8 mouse cellular contexts compared by ENCODE assay signal in genomic region chr7:127393157-127393943, GRCm38 (mm10). TPM values are rescaled to one million over a fixed set of nuclear protein-coding genes. Genes with fewer than 3 reads are reported as not detected.
A peak's percentile ranks its signal among the peaks of the same experiment; 100 is the strongest.
DNase-seq lines count a peak whose midpoint lies in the region; ATAC-seq and TF ChIP-seq lines count a peak whose summit lies in the region.

Gene E430018J23Rik, minus strand, starts transcription at chr7:127393629.

- H3K79me2 ChIP-seq in MEL (ENCODE audit: control insufficient read depth, insufficient read depth, low read length, poor library complexity) = peaks cover 3% of the 10 kb centered on the region; the same call in 1 of the 2 replicates

- under 1% methylated on average over 45 of the region's 45 CpGs for WGBS in cerebellum, adult 2 months
- 2% methylated on average over 45 of the region's 45 CpGs for WGBS in forebrain, postnatal 0 days
- WGBS in lung, embryonic 15.5 days = under 1% methylated on average over 45 of the region's 45 CpGs

- ATAC-seq in forebrain, postnatal 0 days = peak; percentile 92
- ATAC-seq in lung, embryonic 15.5 days (ENCODE audit: borderline replicate concordance, extremely low read depth, low FRiP score, low TSS enrichment) = peak; percentile 94

- peaks cover 0 to 8% of the 10 kb centered on the region in 2 experiments; a peak in 2 of 4 replicates for H3K36me3 ChIP-seq in MEL (ENCODE audit: control insufficient read depth in 1 of 2, insufficient read depth in 2 of 2, low read length in 2 of 2)
- H3K36me3 ChIP-seq in forebrain, postnatal 0 days (ENCODE audit: insufficient read depth) = peaks cover 4% of the 10 kb centered on the region; the same call in 1 of the 2 replicates
- H3K36me3 ChIP-seq in lung, embryonic 15.5 days = peaks cover 7% of the 10 kb centered on the region; the same call in 1 of the 2 replicates

- peak within 1 kb of the TSS; percentile 80 for H3K4me2 ChIP-seq in forebrain, postnatal 0 days (ENCODE audit: low read depth)
- peak within 1 kb of the TSS; percentile 86 for H3K4me2 ChIP-seq in lung, embryonic 15.5 days

- H3K4me3 ChIP-seq in MEL (ENCODE audit: control insufficient read depth in 1 of 2, insufficient read depth in 1 of 2, low read depth in 2 of 2, low read length in 2 of 2) = peak within 1 kb of the TSS; percentile 80 to 99
- H3K4me3 ChIP-seq in cerebellum, adult 2 months (replicated peaks; ENCODE audit: insufficient read depth, low read depth, low read length) = peak within 1 kb of the TSS; percentile 97
- peak within 1 kb of the TSS; percentile 54 for H3K4me3 ChIP-seq in forebrain, postnatal 0 days (ENCODE audit: low read depth, low read length)
- peak within 1 kb of the TSS; percentile 66 for H3K4me3 ChIP-seq in lung, embryonic 15.5 days

- TF ChIP-seq RAD21 in MEL (IDR thresholded peaks at IDR 0.05; ENCODE audit: low read depth, low read length) = no peak

- no peak for TF ChIP-seq CTCF in MEL (IDR thresholded peaks at IDR 0.05 in 2 of 3, conservative IDR thresholded peaks at IDR 0.05 in 1 of 3; ENCODE audit: control insufficient read depth in 1 of 3, insufficient read depth in 1 of 3, low read depth in 2 of 3, low read length in 3 of 3, poor library complexity in 1 of 3, severe bottlenecking in 1 of 3)
- no peak for TF ChIP-seq CTCF in cerebellum, adult 2 months (IDR thresholded peaks at IDR 0.05; ENCODE audit: borderline replicate concordance, insufficient read depth, low read depth, low read length)
- TF ChIP-seq CTCF in forebrain, postnatal 0 days (IDR thresholded peaks at IDR 0.05; ENCODE audit: low read depth) = no peak

- H3K27me3 ChIP-seq in MEL (ENCODE audit: control insufficient read depth in 1 of 2, insufficient read depth in 2 of 2, low read length in 2 of 2) = no peaks in the 10 kb centered on the region
- no peaks in the 10 kb centered on the region for H3K27me3 ChIP-seq in cerebellum, adult 2 months (ENCODE audit: control insufficient read depth, insufficient read depth, low read length)
- H3K27me3 ChIP-seq in forebrain, postnatal 0 days (ENCODE audit: insufficient read depth, low read length) = no peaks in the 10 kb centered on the region
- no peaks in the 10 kb centered on the region for H3K27me3 ChIP-seq in lung, embryonic 15.5 days

- peaks cover 5 to 18% of the 10 kb centered on the region in 2 experiments; a peak in 3 of 4 replicates for H3K4me1 ChIP-seq in MEL (ENCODE audit: control insufficient read depth in 1 of 2, insufficient read depth in 2 of 2, low read length in 2 of 2)
- H3K4me1 ChIP-seq in cerebellum, adult 2 months (ENCODE audit: control insufficient read depth, insufficient read depth, low read length) = peaks cover 7% of the 10 kb centered on the region
- peaks cover 10% of the 10 kb centered on the region; the same call in 1 of the 2 replicates for H3K4me1 ChIP-seq in forebrain, postnatal 0 days (ENCODE audit: insufficient read depth)
- peaks cover 13% of the 10 kb centered on the region for H3K4me1 ChIP-seq in lung, embryonic 15.5 days

- H3K9ac ChIP-seq in MEL (ENCODE audit: control insufficient read depth, low read depth, low read length, poor library complexity, severe bottlenecking) = peak within 1 kb of the TSS; percentile 82
- H3K9ac ChIP-seq in forebrain, postnatal 0 days = peak within 1 kb of the TSS; percentile 87
- peak within 1 kb of the TSS; percentile 82 for H3K9ac ChIP-seq in lung, embryonic 15.5 days

- no peak for TF ChIP-seq EP300 in MEL (IDR thresholded peaks at IDR 0.05; ENCODE audit: low read depth in 1 of 2, low read length in 2 of 2)

- peak within 1 kb of the TSS; percentile 66 for H3K27ac ChIP-seq in MEL (ENCODE audit: control insufficient read depth, low read depth, low read length)
- H3K27ac ChIP-seq in cerebellum, adult 2 months (ENCODE audit: insufficient read depth, low read length) = peak within 1 kb of the TSS; percentile 87
- H3K27ac ChIP-seq in forebrain, postnatal 0 days (ENCODE audit: low read depth, low read length) = peak within 1 kb of the TSS; percentile 83
- H3K27ac ChIP-seq in lung, embryonic 15.5 days = peak within 1 kb of the TSS; percentile 85

- DNase-seq in MEL (ENCODE audit: low read depth, low spot score) = peak; percentile 98
- peak; percentile 98 to 99 for DNase-seq in cerebellum, adult 2 months
- peak; percentile 96 for DNase-seq in forebrain, postnatal 0 days
- peak; percentile 98 for DNase-seq in heart, postnatal 4 days
- DNase-seq in layer of hippocampus, adult 8-10 months (ENCODE audit: low spot score in 2 of 2) = peak; percentile 97 to 98
- peak; percentile 94 for DNase-seq in ovary, adult 18-20 months (ENCODE audit: low spot score)
- DNase-seq in thymus, postnatal 0 days (ENCODE audit: low spot score) = peak; percentile 95

- TF ChIP-seq POLR2A in MEL (IDR thresholded peaks at IDR 0.05; ENCODE audit: control insufficient read depth in 1 of 2, insufficient read depth in 1 of 2, low read depth in 1 of 2, low read length in 2 of 2, poor library complexity in 1 of 2) = peak; percentile 57 to 80
- peak; percentile 78; the same call in 1 of the 2 replicates for TF ChIP-seq POLR2A in cerebellum, adult 2 months (IDR thresholded peaks at IDR 0.05; ENCODE audit: borderline replicate concordance, insufficient read depth, low read length)

- no peaks in the 10 kb centered on the region for H3K9me3 ChIP-seq in MEL (replicated peaks; ENCODE audit: insufficient read depth, low read length)
- no peaks in the 10 kb centered on the region for H3K9me3 ChIP-seq in forebrain, postnatal 0 days (ENCODE audit: low read length)
- no peaks in the 10 kb centered on the region for H3K9me3 ChIP-seq in lung, embryonic 15.5 days

TF ChIP-seq in MEL, 35 proteins besides CTCF, POLR2A, EP300 and RAD21:
- TF ChIP-seq TCF12 (IDR thresholded peaks at IDR 0.05; ENCODE audit: low read depth, low read length) = peak; percentile 25; the same call in 1 of the 2 replicates
- TF ChIP-seq ELF1 (IDR thresholded peaks at IDR 0.05; ENCODE audit: low read depth, low read length) = peak; percentile 90
- peak; percentile 86 for TF ChIP-seq POLR2AphosphoS2 (IDR thresholded peaks at IDR 0.05; ENCODE audit: low read length)
- no peak for TF ChIP-seq MAFK (IDR thresholded peaks at IDR 0.05; ENCODE audit: borderline replicate concordance, low read depth, low read length)
- TF ChIP-seq ZMIZ1 (IDR thresholded peaks at IDR 0.05; ENCODE audit: low read depth, low read length) = peak; percentile 57; the same call in 1 of the 2 replicates
- TF ChIP-seq KAT2A (conservative IDR thresholded peaks at IDR 0.05; ENCODE audit: low read depth, low read length) = peak; percentile 66; the same call in 1 of the 2 replicates
- TF ChIP-seq MYC (IDR thresholded peaks at IDR 0.05; ENCODE audit: low read depth, low read length) = peak; percentile 73; the same call in 1 of the 2 replicates
- peak; percentile 58 for TF ChIP-seq MAX (IDR thresholded peaks at IDR 0.05; ENCODE audit: low read length)
- no peak for TF ChIP-seq USF2 (IDR thresholded peaks at IDR 0.05; ENCODE audit: borderline replicate concordance in 1 of 2, insufficient read depth in 1 of 2, low read depth in 1 of 2, low read length in 2 of 2)
- TF ChIP-seq SIN3A (IDR thresholded peaks at IDR 0.05; ENCODE audit: low read length) = peak; percentile 88
- TF ChIP-seq HCFC1 (IDR thresholded peaks at IDR 0.05; ENCODE audit: low read depth, low read length) = peak; percentile 94
- peak; percentile 79 for TF ChIP-seq NELFE (IDR thresholded peaks at IDR 0.05; ENCODE audit: low read depth, low read length)
- peak; percentile 32; the same call in 1 of the 2 replicates for TF ChIP-seq ETS1 (IDR thresholded peaks at IDR 0.05; ENCODE audit: low read depth, low read length)
- no peak for TF ChIP-seq MYB (IDR thresholded peaks at IDR 0.05; ENCODE audit: low read depth, low read length)

RNA-seq across cellular contexts. Expression of gene E430018J23Rik, which starts in this region (rescaled TPM):
- 2.3 and 2.5 TPM in 2 replicates for total RNA-seq in MEL (2012; rRNA removed)
- 1 to 10 TPM in 1 of 2 experiments, not detected in 1; 2.1 TPM for polyA plus RNA-seq in MEL (2012; ENCODE audit: insufficient read depth in 1 of 2, insufficient read length in 2 of 2, low read depth in 1 of 2, low replicate concordance in 2 of 2, missing spikeins in 1 of 2)
- 4.8 and 5.9 TPM in 2 replicates for polyA plus RNA-seq in cerebellum, adult 2 months (2012; rRNA removed)
- 10.2 and 13.5 TPM in 2 replicates for total RNA-seq in forebrain, postnatal 0 days (2014; rRNA removed)
- 1.7 and 2.4 TPM in 2 replicates for polyA plus RNA-seq in forebrain, postnatal 0 days (2015; fragmentation: Nextera tagmentation; extraction: Ambion mirVana)
- 1 to 10 TPM; 4.0 to 4.8 TPM for total RNA-seq in heart, postnatal 4 days (2021)
- total RNA-seq in layer of hippocampus, adult 8-10 months (2022) = 1 to 10 TPM; 6.7 to 8.0 (median 7.2) TPM
- 6.7 and 7.0 TPM in 2 replicates for polyA plus RNA-seq in lung, embryonic 15.5 days (2015; fragmentation: Nextera tagmentation; extraction: Ambion mirVana)
- polyA plus RNA-seq in thymus, postnatal 0 days (2015; fragmentation: Nextera tagmentation; extraction: Ambion mirVana) = 4.4 and 4.9 TPM in 2 replicates

Comparison
In these comparisons a context has a peak if more than half of its experiments do, and no peak if none do; other contexts are left out.
1. Peak in every context shown above with its lines: DNase-seq, ATAC-seq, H3K4me3 ChIP-seq and H3K27ac ChIP-seq.